Mouse (Mus musculus) thymus, adult 2 months (tissue): ENCODE measurements around the gene Lzts2.

Experiments used
- CTCF ChIP-seq: fragments of 200-500 bp; IDR thresholded peaks from 2 replicates; pipeline ENCODE4 v1.5.1; 2012; ENCODE audit warnings: mild to moderate bottlenecking, control low read depth, low read length, moderate library complexity, borderline replicate concordance; ENCODE audit not compliant: control insufficient read depth, poor library complexity, insufficient read depth; ENCODE audit errors: extremely low read depth
- POLR2A ChIP-seq: fragments of 200-500 bp; IDR thresholded peaks from 2 replicates; pipeline ENCODE4 v1.6.1; 2012; ENCODE audit warnings: mild to moderate bottlenecking, low read length, control low read depth, moderate library complexity; ENCODE audit not compliant: control insufficient read depth, poor library complexity, insufficient read depth; ENCODE audit errors: extremely low read depth

DNA sequence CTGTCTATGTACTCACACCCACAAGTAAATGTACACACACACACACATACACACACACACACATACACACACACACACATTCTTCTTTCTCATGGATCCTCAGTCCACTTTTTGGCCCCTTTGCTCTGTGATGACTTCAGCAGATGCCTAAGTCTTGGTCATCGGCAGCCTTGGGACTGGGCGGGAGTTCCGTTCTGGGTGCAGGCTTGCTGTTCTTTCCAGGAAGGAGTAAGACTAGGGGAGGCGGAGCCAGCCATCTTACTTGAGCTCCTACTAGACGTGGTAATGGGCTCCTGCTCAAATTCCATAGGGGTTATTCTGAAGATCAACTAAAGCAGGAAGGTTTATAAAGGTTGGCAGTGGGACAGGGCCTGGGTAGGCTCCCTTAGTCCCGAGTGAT lies 6.1 kb downstream of the Lzts2 start:
- TF ChIP-seq CTCF (no peak), POLR2A (no peak)
